Mouse (Mus musculus) lung, postnatal 25 days (tissue): ENCODE data around the gene Lipa.

Source experiments
- DNase-seq: peaks from one replicate; pipeline ENCODE4 v3.0.0; 2022; ENCODE audit warnings: low spot score

Gene Lipa

DNA sequence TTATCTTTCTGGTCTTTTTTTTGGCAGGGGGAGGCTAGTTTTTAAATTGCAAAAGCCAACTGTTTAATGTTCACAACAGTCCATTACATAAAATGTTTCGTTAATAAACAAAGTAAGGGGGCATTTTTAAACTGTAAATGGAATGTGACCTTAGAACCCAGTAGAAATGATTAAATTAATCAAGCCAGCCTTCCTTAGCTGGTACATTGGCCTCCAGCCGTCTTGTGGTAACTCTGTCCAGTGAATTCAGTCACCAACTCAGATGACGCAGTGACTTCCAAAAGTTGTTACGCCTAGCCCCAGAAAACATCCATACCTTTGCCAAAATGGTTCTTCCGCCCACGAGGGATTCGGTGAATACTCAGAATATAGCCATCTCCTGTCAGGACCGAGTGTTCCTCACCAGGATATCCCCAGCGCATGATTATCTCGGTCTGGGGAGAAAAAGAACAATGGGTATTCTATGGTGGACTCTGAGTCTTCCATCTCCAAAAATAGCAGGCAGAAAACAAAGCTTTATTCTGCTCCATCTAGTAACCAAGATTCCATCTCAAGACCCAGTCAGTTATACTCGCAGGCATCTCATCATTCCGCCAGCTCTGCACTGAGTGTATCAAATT lies 4.1 kb downstream of the Lipa start:
- no peak for DNase-seq

DNA sequence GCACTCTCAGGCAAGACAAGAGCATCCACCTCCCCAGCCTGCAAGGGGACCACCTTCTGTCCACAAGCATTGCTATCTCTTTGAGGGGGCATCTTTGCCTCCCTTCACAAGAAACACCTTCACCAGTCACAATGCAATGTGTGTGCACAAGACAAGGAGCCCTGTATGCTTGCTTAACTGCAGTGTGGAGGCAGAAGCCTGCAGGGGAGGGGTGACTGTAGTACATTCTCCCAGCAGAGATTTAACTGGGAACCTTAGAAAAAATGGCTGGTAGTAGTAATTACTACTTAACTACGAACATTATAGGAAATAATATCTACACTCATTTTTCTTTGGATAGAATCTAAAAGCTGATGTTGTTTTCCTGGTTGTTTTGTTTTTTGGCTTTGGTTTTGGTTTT lies 5.3 kb downstream of the Lipa start:
- no peak for DNase-seq

DNA sequence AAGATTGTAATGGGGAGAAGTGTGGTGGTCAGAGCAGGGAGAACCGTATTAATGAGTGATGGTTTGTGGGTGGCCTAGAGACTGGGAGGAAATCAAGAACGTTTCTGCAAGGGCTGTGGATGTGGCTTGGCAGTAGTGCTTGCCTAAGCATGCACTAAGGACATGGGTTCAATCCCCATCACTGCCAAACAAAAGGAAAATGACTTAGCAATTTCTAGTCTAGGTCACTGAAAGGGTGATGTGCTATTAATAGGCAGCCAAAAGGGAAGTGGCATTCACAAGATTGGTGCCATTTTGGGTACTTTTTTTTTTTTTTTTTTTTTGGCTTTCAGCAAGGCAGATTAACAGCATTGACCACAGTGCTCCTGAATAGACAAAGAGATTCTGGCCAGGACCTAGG lies 5.9 kb downstream of the Lipa start:
- no peak for DNase-seq

DNA sequence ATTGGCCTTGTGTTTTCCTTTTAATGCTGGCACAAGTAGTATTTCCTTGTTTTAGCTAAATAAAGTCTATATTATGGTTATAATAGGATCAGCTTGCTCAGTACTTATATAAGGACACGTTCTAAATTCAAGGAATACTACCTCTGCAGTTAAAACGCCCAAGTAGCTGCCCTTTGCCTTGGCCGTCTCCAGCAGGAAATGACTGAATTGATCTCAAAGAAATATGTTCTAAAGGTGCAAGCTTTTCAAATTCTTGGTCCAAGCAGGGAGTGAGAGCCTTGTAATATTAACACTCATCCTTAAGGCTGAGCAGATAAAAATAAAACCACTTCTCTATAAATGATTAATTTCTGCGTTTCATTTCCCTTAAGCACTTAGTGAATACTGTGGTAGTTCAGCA lies 7.2 kb downstream of the Lipa start:
- DNase-seq: no peak

DNA sequence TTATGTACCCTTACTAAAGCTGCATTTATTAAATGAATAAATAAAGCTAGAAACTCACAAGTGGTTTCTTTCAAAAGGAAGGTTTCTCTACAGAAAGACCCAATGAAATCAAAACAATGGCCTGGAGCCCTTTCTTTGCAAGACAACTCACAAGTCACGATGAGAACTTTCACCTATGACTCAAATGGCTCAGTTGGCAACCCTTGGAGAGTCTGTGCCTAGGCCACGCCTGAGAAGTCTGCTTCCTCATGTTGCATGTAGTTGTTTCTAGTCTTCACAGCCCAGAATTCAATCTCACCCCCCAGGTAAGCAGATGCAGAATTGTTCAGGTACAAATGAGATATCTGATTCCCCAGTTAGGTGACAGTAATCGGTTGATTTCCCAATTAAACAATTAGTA lies 7.6 kb downstream of the Lipa start:
- DNase-seq: no peak

DNA sequence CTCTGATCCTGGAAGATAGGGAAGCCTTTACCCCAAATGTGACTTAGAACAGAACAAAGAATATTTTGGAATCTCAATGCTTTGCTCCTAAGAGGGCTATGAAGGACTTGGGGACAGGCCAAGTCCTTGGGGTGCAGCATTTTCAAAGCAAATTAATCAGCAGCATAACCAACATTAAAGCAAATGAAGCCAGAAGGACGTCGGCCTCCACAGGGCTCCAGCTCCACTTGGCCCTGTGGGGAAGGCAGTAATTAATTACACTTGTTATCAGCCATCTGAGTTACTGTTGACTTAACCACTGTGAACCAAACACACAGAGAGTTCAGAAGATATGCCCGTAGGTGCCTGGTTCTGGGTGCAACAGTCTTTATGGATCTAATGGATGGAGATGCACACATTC lies 8.5 kb downstream of the Lipa start:
- no peak for DNase-seq

DNA sequence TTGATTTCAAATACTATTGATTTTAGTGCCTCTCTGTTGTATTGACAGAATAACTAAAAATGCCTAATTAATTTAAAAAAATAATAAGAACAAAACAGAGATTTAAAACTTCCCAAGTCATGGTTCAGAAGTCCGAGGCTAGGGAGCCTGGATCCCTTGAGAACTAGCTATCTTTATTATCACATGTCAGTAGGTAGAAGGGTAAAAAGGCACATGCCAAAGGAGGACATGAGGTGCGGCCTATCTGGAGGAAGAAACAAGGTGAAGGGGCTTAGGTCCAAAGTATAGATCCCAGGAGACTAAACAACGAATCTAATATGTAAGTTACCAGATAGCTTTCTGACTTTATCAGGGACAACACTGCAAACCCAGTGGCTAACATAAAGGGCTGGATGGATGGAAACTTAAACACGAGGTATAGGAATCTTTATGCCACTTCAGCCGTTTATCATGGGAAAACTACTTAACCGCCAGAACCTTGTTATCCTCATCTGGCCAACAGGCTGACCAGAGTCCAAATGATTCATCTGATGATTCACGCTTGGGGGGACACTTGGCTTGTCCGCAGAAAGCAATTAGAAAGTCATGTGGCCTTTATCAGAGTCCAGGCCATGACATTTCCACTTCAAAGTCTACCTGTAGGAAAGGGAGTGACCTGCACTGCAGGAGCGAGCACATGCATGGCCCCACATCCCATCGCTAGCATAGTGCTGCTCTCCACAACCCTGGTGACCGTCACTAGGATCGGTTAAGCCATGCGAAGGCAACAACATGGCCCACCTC lies 9.3 kb downstream of the Lipa start:
- DNase-seq: no peak

DNA sequence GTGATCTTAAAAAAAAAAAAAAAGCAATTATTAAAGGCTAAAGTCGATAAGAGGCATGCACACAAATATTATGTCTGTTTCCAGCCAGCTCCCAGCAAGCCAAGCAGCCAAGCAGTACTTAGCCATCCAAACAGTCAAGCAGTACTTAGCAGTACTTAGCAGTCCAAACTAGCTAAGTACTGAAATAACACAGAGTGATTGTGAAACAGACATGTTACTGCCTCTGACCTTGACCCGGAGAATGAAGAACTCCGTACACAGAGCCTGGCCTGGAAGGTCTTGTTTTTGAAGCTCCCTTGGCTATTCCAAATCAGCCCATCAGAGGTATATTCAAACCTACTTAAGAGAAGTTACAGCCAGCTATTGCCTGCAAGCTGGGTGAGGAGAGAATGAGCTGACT lies 10.1 kb downstream of the Lipa start:
- peak; percentile 76 for DNase-seq

DNA sequence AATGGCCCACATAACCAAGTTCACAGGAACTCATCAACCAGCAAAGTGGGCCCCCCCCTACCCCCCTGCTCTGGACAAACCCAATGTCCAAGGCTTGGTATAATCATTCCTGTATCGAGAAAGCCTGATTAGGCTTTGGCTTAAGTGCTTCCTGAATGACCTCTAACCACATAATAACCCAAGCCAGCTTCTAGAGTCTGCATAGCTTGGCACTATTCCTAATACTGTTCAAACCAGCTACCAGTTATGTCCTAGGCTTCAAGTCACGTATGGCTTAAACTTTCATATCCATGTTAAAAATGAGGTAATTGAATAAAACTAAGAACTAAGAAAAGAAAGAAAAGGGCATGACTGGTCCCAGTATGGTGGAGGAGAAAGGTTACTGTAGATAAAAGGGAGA lies 10.9 kb downstream of the Lipa start:
- no peak for DNase-seq

DNA sequence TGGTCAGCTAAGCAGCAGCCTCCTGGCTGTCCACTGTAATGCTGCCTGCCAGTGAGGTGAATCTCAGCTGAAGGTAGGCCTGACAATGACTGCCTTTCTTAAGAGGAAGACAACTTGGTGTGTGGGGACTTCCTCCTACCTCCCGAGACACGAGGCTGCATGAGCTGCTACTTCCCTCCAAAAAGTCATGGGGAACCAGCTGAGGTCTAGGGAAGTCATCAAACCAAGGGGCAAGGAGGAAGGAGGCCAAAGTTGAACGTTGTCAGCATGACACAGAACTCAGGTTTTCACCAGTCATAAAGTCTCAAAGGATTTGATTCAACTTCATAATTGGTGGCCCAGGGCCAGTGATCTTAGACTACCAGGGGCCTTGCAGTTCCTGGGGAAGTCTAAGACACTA lies 11.6 kb downstream of the Lipa start:
- DNase-seq: peak; percentile 61

DNA sequence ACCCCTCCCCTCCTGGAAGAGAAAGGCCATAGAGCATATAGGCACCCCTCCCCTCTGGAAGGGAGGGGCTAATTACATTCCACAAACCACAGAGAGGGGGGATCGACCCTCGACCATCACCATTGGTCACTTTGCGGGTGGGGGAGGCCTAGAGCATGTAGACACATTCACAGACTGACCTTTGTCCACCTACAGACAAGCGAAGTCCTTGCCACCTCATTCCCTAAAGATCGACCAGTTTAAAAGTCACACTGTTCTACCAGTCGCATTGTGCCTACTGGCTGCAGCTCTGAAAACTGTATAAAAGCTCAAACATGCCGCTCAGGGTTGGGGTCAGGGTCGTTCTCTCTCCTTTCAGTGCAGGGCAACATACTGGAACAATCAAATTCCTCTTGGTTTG lies 15.7 kb downstream of the Lipa start:
- no peak for DNase-seq

DNA sequence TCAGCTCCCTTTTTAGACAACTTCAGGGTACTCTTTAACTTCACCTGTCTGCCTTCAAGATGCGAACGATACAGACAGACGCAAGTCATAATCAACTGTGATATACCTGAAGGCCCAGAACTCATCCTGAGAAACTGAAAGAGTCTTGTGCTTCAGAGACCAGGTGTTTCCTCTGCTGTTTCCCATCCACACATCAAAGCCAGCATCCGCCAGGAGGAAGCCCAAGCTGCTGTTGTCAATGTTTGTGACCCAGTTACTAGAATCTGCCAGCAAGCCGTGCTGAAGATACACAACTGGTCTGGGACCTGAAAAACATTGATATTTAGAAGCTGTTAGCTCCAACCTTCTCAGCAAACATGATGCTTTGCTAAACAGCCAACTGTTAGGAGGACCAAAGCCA lies 16.6 kb downstream of the Lipa start:
- no peak for DNase-seq

DNA sequence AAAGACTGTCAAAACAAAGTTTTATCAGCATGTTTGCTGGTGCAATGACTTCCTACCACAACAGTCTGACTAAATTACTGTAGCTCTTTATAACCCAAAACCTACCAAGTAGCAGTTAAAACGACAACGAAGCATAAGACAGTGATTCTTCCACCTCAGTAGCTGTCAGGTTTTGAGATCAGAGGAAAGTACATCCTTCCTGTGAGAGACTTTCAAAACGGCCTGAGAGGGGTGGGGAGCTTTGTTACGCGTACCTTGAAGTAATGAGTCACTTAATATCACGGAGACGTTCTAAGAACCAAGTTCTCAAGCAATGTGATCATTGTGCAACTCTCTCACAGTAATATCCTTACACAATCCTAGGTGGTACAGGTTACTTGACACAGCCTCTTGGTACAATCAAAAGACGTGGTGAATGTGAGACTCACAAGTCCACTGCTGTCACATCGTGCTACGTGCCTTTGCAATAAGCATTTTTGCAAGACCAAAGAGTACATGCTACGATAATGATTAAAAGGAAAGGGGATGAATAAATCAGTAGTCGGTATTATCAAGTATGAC lies 22.0 kb downstream of the Lipa start:
- peak; percentile 35 for DNase-seq

DNA sequence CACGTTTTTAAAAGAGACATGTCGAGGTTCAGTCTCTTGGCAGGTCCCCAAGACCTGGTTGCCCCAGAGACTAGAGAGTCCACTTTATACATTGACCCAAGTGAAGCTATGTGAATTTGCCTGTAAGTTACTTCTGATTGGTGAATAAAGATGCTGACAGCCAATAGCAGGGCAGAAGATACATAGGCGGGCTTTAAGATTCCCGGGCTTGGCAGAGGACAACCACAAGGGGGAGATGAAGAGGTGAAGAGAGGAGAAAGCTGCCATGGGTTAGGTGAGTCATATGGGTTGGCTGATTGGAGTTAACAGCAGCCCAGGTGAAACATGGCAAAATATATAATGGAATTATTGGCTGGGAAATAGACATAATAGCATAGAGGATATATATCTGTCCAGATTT lies 26.5 kb downstream of the Lipa start:
- peak; percentile 91 for DNase-seq

DNA sequence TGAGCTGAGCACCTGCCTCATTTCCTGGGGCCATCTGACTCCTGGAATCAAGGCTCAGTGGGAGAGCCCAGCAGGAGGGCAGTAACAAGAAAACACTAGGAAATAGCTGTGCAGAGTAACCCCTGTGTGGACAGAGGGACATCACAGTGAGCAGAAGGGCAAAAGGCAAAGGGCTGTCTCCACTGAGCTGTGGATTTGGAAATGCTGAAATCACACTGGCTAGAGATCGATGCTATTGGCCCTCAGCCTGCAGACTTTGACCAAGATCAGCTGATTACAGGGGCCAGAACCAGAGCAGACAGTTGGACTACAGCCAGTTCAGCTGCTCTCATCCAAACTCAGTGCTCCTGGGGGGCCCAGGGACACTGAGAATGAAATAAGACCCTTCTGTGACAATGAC lies 30.9 kb downstream of the Lipa start:
- DNase-seq: no peak

DNA sequence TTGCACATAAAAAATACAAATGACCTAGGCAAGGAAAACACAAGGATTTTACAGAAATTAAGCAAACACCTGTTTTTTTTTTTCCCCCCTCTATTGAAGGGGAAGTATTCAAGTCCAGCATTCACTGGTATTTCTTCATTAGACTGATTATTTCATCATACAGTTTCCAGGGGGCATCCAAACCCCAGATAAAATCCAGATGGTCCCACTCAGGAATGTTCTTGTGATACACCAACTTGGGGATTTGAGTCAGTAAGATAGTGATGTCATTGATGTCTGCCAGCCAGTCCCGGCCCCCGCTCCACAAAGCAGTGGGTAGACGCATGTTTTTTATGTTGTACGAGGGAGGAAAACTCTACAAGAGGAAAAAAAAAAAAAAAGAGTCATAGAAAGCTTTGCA lies 33.4 kb downstream of the Lipa start:
- DNase-seq: no peak

DNA sequence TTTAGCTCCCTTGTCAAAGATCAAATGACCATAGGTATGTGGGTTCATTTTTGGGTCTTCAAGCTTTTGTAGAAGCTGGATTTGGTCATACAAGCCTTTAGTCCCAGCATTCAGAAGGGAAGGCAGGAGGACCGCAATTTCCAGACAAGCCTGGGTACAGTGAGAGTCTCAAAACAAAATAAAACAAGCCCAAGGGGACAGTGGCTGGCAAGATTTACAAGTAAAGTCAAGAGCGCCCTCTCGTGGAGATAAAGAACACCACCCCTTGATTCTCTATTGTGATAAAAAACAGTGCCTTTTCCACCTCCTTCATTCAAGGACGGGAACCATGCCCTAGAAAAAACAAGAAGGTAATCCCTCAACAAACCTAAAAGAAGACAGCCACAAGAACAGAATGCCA lies 43.7 kb downstream of the Lipa start:
- DNase-seq: peak; percentile 67

DNA sequence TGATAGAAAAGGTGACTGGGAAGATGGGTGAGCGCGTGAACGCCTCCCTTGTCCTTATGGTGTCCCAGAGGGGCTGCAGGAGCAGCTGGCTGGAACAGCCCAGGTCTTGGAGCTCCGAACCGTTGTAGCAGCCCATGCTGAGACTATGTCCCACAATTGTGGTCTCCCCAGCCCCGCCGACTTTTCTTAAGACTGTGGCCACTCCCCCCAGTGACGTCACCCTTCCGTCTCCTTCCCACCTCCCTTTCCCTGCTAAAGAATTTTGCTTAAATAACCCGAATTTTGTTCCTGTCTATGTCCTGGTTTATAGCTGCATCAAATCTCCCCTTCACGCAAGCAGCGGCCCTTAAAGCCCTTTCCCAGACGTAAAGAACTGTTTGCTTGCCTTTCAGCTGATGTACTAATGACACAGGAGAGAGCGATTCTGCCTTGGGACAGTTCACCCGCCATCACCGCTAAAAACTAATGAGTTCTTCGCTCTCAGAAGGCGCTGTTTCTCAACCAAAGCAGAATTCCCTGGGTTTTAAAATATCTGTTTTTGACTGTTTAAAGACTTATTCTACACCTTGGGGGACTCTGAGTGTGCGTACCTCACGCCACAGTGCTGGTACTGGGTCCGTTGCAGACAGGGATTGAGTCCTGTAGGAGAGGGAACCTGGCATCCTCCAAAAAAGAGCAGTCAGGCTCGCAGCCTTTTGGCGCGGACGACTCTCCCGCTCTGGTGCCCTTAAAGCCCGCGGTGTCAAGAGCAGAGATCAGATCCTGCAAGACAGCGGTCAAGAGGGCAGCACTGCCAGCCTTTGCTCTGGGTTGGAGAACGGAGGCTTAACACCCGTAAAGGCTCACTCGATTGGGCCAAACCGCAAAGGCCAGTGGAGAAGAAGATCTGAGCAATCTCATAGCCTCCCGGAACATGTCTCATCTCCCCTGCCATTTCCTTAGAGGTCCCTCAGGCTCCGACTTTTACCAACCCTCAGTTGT lies 52.0 kb downstream of the Lipa start, which contains the start of gene Ch25h:
Ch25h (minus strand) TSS at position 174 of the 981 bp plus-strand sequence.
- DNase-seq: peak; percentile 33

DNA sequence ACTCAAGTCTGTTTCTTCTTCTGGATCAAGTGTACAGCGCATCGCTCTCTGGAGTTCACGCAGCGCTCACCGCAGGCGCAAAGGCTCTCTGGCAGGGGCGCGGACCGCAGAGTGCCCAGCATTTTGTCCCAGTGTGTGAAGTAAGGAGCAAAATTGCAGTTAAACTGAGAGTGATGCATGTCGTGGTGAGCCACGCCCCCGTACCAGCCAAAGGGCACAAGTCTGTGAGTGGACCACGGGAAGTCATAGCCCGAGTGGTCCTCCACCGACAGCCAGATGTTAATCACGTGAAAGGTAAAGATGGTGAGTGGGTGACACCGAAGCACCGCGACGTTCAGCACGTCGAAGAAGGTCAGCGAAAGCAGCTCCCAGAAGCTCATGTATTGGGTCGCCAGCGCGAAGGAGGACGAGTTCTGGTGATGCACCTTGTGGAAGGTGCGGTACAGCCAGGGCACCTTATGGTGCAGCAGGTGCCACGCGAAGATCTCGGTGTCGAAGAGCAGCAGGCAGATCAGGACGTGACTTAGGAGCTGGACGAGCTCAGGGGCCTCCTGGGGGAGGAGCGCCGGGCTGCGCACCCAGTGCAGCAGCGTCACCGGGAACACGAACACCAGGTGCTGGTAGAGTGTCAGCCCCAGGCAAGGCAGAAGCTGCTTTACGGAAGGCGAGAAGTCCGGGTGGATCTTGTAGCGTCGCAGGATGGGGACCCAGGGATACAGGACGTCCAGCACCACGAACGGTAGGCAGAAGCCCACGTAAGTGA lies 52.9 kb downstream of the Lipa start:
- no peak for DNase-seq

DNA sequence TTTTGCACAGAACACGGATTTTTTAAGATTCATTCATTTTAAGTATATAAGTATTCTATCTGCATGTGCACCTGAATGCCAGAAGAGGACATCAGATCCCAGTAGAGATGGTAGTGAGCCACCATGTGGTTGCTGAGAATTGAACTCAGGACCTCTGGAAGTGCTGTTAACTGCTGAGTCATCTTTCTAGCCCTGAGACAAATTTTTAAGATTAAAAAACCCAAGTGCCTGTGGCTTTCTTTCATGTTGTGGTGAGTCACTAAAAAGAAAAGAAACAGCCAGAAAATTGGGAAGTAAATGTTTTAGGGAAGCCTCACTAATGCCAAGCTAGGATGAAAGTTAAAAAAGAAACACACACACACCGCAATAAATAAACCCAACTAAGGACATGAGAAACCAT lies 55.6 kb downstream of the Lipa start:
- DNase-seq: no peak

DNA sequence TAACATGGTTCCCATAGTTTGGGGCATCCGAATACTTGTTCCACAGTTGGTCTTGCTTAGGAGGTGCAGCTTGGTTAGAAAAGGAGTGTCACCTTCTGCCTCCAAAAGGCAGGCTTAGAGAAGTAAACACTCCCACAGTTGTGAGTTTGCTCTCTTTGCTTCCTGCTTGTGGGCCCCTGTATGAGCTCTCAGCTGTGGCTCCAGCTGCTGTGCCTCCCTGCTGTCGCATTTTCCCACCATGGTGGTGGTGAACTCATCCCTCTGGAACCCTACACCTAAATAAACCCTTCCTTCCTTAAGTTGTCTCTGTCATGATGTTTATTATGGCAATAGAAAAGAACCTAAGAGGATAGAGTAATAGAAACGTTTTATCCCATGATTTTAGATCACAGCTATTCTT lies 58.5 kb downstream of the Lipa start:
- DNase-seq: no peak

DNA sequence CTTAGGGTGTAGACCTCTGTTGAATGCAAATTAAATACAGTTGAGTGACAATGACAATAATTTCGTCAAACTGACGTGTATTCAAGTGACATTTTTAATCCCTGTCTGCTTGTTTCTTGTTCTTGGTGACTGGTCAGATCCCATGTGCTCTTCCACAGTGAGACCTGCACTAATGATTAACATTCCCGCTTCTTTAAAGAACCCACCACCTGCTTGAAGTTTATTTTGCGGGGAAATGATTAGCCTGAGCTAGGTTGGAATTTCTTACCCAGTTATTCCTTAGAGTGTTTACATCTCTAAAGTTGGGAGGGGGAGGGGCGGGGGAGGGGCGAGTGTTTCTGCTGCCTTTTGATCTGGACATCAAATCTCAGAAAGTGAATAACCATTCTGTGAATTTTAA lies 59.1 kb downstream of the Lipa start:
- no peak for DNase-seq
